Mouse (Mus musculus) embryonic fibroblast, embryonic 13.5 days (primary cell): ENCODE data around the gene Hcn2.

Experiments
- CTCF ChIP-seq: IDR thresholded peaks from 2 replicates; pipeline ENCODE4 v1.5.1; 2011; ENCODE audit warnings: mild to moderate bottlenecking, control low read depth, low read length, moderate library complexity, borderline replicate concordance; ENCODE audit not compliant: insufficient read depth
- POLR2A ChIP-seq: IDR thresholded peaks from 2 replicates; pipeline ENCODE4 v1.6.1; 2011; ENCODE audit warnings: low read depth, mild to moderate bottlenecking, control low read depth, low read length, moderate library complexity

DNA sequence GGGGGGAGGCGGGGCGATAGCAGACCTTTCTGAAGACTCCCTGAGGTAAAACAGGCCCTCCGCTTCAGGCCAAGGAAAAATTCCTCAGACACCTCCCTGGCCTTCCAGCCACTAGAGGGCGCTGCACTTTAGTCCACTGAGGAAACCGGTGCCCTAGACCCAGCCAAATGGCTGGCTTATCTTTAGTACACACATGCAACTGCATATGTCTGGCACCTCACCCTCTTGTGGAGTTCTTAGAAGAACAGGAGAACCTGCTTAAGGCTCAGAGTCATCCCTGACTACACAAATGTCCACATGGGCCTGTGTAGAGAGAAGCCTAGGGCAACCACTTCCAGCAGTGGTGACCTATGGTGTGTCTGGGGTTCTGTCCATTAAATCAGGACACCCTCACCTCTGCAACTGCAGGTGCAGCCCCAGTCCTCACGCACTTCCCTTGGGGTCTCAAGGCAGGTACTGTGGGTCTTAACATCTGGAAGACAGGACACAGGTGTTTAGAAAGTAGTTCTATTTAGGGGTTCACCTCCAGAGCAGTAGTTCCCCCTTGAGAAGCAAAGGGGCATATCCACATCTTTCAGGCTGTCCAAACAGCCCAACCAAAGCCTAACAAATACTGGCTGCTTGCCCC lies 3.8 kb upstream of the Hcn2 start:
- peak; percentile 51; the same call in 1 of the 2 replicates for TF ChIP-seq CTCF
- TF ChIP-seq POLR2A, result no peak
